Mouse (Mus musculus) heart, adult 2 months (tissue): ENCODE data around the gene Trappc2l.

Experiments
- CTCF ChIP-seq: fragments of 200-600 bp; IDR thresholded peaks from 2 replicates; pipeline ENCODE4 v1.8.1; 2022; ENCODE audit warnings: antibody characterized with exemption, mild to moderate bottlenecking, moderate library complexity
- EP300 ChIP-seq: fragments of 200-500 bp; IDR thresholded peaks from 2 replicates; pipeline ENCODE4 v1.6.1; 2011; ENCODE audit warnings: low read depth, low read length, control low read depth; ENCODE audit not compliant: insufficient read depth
- POLR2A ChIP-seq: fragments of 200-500 bp; IDR thresholded peaks from 2 replicates; pipeline ENCODE4 v1.6.1; 2011; ENCODE audit warnings: mild to moderate bottlenecking, low read depth, low read length, control low read depth; ENCODE audit not compliant: insufficient read depth

DNA sequence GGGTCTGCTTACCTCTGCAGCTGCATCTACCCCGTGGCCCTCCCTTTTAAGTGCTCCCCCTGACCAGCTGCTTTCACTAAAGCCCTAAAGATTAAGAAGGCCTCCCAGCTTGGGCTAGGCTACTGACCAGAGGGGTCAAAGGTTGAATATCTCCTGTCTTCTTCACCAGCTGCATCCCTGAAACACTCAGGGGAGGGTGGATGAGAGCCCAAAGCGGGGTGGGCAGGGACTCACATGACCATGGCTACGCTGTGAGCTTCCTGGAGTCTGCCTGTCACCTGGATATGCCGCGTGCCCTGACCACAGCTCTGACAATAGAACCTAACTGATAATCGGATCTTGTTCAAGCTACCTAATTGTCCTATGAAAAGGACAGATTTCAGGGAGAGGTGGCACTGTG is 11.3 kb downstream of the Trappc2l start, which contains the start of gene Pabpn1l:
- TF ChIP-seq EP300 (no peak), CTCF (no peak), POLR2A (no peak)
